Mouse (Mus musculus): ENCODE measurements at regions not wholly inside any gene's neighbourhood (a gene's known extent, or its start where the extent isn't known, plus 50 kb on each side); places are given as distances from the start of the nearest gene placed in this dataset.

GRCm38 (mm10) chr3:22023551-22023950 lies 52.9 kb upstream of the Tbl1xr1 start:
- no peaks in the 10 kb centered on the region for H3K36me3 ChIP-seq (replicated peaks in 1 of 2; ENCODE audit: control insufficient read depth in 1 of 2, insufficient read depth in 1 of 2, low read length in 1 of 2)
- H3K27me3 ChIP-seq (replicated peaks) = no peaks in the 10 kb centered on the region
- no peak overlapping the region for H3K27ac ChIP-seq (ENCODE audit: insufficient read depth, low read depth)
- H3K4me3 ChIP-seq (replicated peaks in 1 of 3; ENCODE audit: low read depth in 2 of 3, low read length in 2 of 3, poor library complexity in 1 of 3) = no peak overlapping the region
- H3K4me1 ChIP-seq (ENCODE audit: control insufficient read depth in 1 of 2, insufficient read depth in 2 of 2) = peaks cover 8 to 33% of the 10 kb centered on the region in 2 experiments
- H3K9ac ChIP-seq (ENCODE audit: insufficient read depth, low read depth) = no peak overlapping the region
- H3K79me2 ChIP-seq (replicated peaks; ENCODE audit: control insufficient read depth, extremely low read depth, insufficient read depth, poor library complexity, severe bottlenecking) = no peaks in the 10 kb centered on the region
- peaks cover 3% of the 10 kb centered on the region for H3K9me3 ChIP-seq (replicated peaks; ENCODE audit: low read length)
- dilution Hi-C loops (cut with MboI; ENCODE audit: extremely low pct_ligation_motif_present, extremely low pct_unique_long_range_greater_than_20kb, low sequenced_read_pairs) = no loop called here
- in situ Hi-C loops (cut with MboI; ENCODE audit: low pct_ligation_motif_present, low pct_unique_long_range_greater_than_20kb, low sequenced_read_pairs) = no loop called here
- no peak overlapping the region for H3K4me2 ChIP-seq (ENCODE audit: insufficient read depth, low read depth, poor library complexity, severe bottlenecking)
- no peak for DNase-seq (ENCODE audit: extremely low read depth)
- TF ChIP-seq EP300 (IDR thresholded peaks at IDR 0.05; ENCODE audit: low read length) (no peak), SIN3A (IDR thresholded peaks at IDR 0.05; ENCODE audit: low read length) (no peak)

GRCm38 (mm10) chr3:22024200-22024599 lies 52.3 kb upstream of the Tbl1xr1 start:
- H3K4me1 ChIP-seq (ENCODE audit: control insufficient read depth in 1 of 2, insufficient read depth in 2 of 2) = peaks cover 8 to 33% of the 10 kb centered on the region in 2 experiments
- no peaks in the 10 kb centered on the region for H3K36me3 ChIP-seq (replicated peaks in 1 of 2; ENCODE audit: control insufficient read depth in 1 of 2, insufficient read depth in 1 of 2, low read length in 1 of 2)
- H3K9me3 ChIP-seq (replicated peaks; ENCODE audit: low read length) = no peaks in the 10 kb centered on the region
- H3K9ac ChIP-seq (ENCODE audit: insufficient read depth, low read depth) = no peak overlapping the region
- H3K4me3 ChIP-seq (replicated peaks in 1 of 3; ENCODE audit: low read depth in 2 of 3, low read length in 2 of 3, poor library complexity in 1 of 3) = no peak overlapping the region
- DNase-seq (ENCODE audit: extremely low read depth) = no peak
- TF ChIP-seq UBTF (IDR thresholded peaks at IDR 0.05; ENCODE audit: low read depth, low read length) (no peak), GABPA (IDR thresholded peaks at IDR 0.05; ENCODE audit: insufficient replicate concordance, low read depth, low read length) (no peak), EP300 (IDR thresholded peaks at IDR 0.05; ENCODE audit: low read length) (no peak), RCOR1 (conservative IDR thresholded peaks at IDR 0.05; ENCODE audit: low read depth, low read length) (no peak), JUND (conservative IDR thresholded peaks at IDR 0.05; ENCODE audit: low read depth, low read length) (no peak), TBP (conservative IDR thresholded peaks at IDR 0.05; ENCODE audit: low read depth, low read length) (no peak), BHLHE40 (IDR thresholded peaks at IDR 0.05; ENCODE audit: low read depth, low read length) (no peak), NRF1 (IDR thresholded peaks at IDR 0.05; ENCODE audit: low read depth, low read length) (no peak), ZKSCAN1 (IDR thresholded peaks at IDR 0.05; ENCODE audit: borderline replicate concordance, low read depth, low read length) (no peak), HCFC1 (IDR thresholded peaks at IDR 0.05; ENCODE audit: low read depth, low read length) (no peak), MXI1 (IDR thresholded peaks at IDR 0.05; ENCODE audit: low read depth, low read length) (no peak), MYC (IDR thresholded peaks at IDR 0.05; ENCODE audit: low read depth, low read length) (no peak), IRF4 (IDR thresholded peaks at IDR 0.05; ENCODE audit: low read depth, low read length) (no peak), ZNF384 (IDR thresholded peaks at IDR 0.05; ENCODE audit: low read depth, low read length) (no peak), SIN3A (IDR thresholded peaks at IDR 0.05; ENCODE audit: low read length) (no peak), ETS1 (conservative IDR thresholded peaks at IDR 0.05; ENCODE audit: low read depth, low read length) (no peak), KAT2A (IDR thresholded peaks at IDR 0.05; ENCODE audit: insufficient replicate concordance, low read length) (no peak), MAZ (IDR thresholded peaks at IDR 0.05; ENCODE audit: low read depth, low read length) (no peak)
- no peak overlapping the region for H3K27ac ChIP-seq (ENCODE audit: insufficient read depth, low read depth)
- no peak overlapping the region for H3K4me2 ChIP-seq (ENCODE audit: insufficient read depth, low read depth, poor library complexity, severe bottlenecking)
- in situ Hi-C loops (cut with MboI; ENCODE audit: low pct_ligation_motif_present, low pct_unique_long_range_greater_than_20kb, low sequenced_read_pairs) (no loop called here), dilution Hi-C loops (cut with MboI; ENCODE audit: extremely low pct_ligation_motif_present, extremely low pct_unique_long_range_greater_than_20kb, low sequenced_read_pairs) (no loop called here)
- no peaks in the 10 kb centered on the region for H3K27me3 ChIP-seq (replicated peaks)
- no peaks in the 10 kb centered on the region for H3K79me2 ChIP-seq (replicated peaks; ENCODE audit: control insufficient read depth, extremely low read depth, insufficient read depth, poor library complexity, severe bottlenecking)

All from CH12.LX (cell line).